Mouse (Mus musculus) limb, embryonic 10.5 days (tissue): ENCODE data around the gene Olfr1312. TPM values are rescaled to one million over a fixed set of nuclear protein-coding genes. Genes with fewer than 3 reads are reported as not detected.
"Not testable (repeated sequence)": the region's sequence is repeated elsewhere in the genome, so short reads cannot be mapped to it uniquely, and the experiment has no call there.

Experiments used
- DNase-seq: peaks from one replicate; pipeline ENCODE4 v3.0.0-alpha.2; 2017; ENCODE audit warnings: low spot score
- H3K27ac ChIP-seq: fragments of 300-500 bp; sonication (generic); 2 replicates; pipeline ENCODE4 v1.5.1; 2016; ENCODE audit warnings: mild to moderate bottlenecking
- H3K27me3 ChIP-seq: fragments of 300-500 bp; sonication (generic); 2 replicates; pipeline ENCODE4 v1.6.1; 2016; ENCODE audit warnings: low read depth, mild to moderate bottlenecking; ENCODE audit not compliant: poor library complexity, severe bottlenecking
- H3K36me3 ChIP-seq: fragments of 300-500 bp; sonication (generic); 2 replicates; pipeline ENCODE4 v1.6.1; 2016; ENCODE audit warnings: mild to moderate bottlenecking, moderate library complexity
- H3K4me1 ChIP-seq: fragments of 300-500 bp; sonication (generic); 2 replicates; pipeline ENCODE4 v1.6.1; 2016
- H3K4me3 ChIP-seq: fragments of 300-500 bp; sonication (generic); 2 replicates; pipeline ENCODE4 v1.5.1; 2016; ENCODE audit warnings: mild to moderate bottlenecking, moderate library complexity
- H3K9me3 ChIP-seq: fragments of 300-500 bp; sonication (generic); replicated peaks from 2 replicates; pipeline ENCODE4 v1.6.1; 2016; ENCODE audit warnings: mild to moderate bottlenecking
- WGBS: fragments of 180-500 bp; shearing (Covaris S2); methylation state at CpG from one replicate; pipeline ENCODE4 v1.1.7; 2016; 5-methylcytosine and 5-hydroxymethylcytosine counted together
- polyA plus RNA-seq: library from polyadenylated mRNA; unstranded; fragments of >200 nt; fragmentation: Nextera tagmentation; extraction: Ambion mirVana; gene quantifications from 2 replicates; pipeline ENCODE4 v1.2.1, GENCODE M21; 2016

The Olfr1312 gene
- not detected in 2 replicates for polyA plus RNA-seq

DNA sequence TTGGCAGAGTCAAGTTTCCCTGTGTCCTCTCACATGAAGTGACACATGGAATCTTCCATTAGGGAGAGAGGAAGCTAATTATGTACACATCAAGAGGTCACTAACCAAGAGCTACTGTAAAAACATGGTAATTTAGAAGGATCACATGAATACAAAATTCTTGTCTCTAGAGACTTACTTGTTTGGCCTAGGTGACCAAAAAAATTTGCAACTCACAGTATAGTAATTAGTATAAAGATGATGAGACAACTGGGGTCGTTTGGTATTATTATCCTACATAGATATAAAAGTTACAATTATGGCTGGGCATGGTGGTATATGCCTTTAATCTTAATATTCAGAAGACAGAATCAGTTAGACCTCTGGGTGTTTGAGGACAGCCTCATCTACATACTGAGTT is at the start of gene Olfr1312:
Gene Olfr1312, minus strand, starts transcription at position 101 of the 400 bp plus-strand sequence.
- Histone ChIP-seq H3K9me3 (no peaks in the 10 kb centered on the region), H3K4me1 (no peaks in the 10 kb centered on the region), H3K27me3 (no peaks in the 10 kb centered on the region), H3K27ac (no peak within 1 kb of the TSS), H3K4me3 (no peak within 1 kb of the TSS), H3K36me3 (no peaks in the 10 kb centered on the region)
- WGBS = 49% methylated on average over 1 of the region's 1 CpGs
- DNase-seq = no peak

DNA sequence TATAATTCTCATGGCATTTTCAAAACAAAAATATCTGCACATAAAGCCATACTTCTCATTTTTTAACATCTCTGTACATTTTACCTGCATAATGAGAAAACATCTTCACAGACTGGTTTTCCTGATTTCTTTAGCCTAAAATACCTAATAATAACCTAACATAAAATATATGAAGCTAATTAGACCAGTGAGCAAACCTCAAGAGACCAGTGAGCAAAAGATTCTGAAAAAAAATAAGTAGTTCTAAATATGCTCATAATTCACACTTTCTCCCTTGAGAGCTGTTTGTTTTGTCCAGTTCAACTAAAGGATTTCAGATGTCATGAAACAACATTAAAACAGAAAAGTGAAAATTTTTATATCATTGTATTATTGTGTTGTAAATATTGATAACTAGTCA is 46.6 kb upstream of the Olfr1312 start, which contains the start of gene Olfr1314:
Gene Olfr1314, minus strand, starts transcription at position 101 of the 400 bp plus-strand sequence.
- no peak within 1 kb of the TSS for H3K27ac ChIP-seq
- DNase-seq = no peak

DNA sequence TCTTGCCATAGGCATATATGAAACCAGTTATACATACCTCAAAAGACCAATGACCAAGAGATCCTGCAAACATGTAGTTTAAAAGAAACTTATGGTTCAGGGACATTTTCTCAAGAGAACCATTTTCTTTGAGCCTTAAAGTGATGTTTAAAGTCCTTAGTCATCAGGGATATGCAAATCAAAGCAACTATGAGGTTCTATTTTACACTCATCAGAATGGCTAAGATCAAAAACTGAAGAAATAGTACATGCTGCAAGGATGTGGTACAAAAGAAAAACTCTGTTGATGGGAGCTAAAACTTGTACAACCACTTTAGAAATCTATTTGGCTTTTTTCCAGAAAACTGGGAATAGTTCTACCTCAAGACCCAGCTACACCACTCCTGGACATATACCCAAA is 27.7 kb upstream of the Olfr1312 start, which contains the start of gene Olfr1313:
Gene Olfr1313, minus strand, starts transcription at position 101 of the 400 bp plus-strand sequence.
- Histone ChIP-seq H3K9me3 (no peaks in the 10 kb centered on the region), H3K27me3 (no peaks in the 10 kb centered on the region), H3K4me3 (no peak within 1 kb of the TSS), H3K36me3 (no peaks in the 10 kb centered on the region), H3K27ac (no peak within 1 kb of the TSS), H3K4me1 (no peaks in the 10 kb centered on the region)
- DNase-seq = no peak

More for the DNA sequence above, 46.6 kb upstream of the Olfr1312 start, which contains the start of gene Olfr1314:
- H3K4me3 ChIP-seq = no peak within 1 kb of the TSS
- H3K27me3 ChIP-seq = no peaks in the 10 kb centered on the region
- no peaks in the 10 kb centered on the region for H3K9me3 ChIP-seq
- H3K4me1 ChIP-seq = no peaks in the 10 kb centered on the region
- no peaks in the 10 kb centered on the region for H3K36me3 ChIP-seq

DNA sequence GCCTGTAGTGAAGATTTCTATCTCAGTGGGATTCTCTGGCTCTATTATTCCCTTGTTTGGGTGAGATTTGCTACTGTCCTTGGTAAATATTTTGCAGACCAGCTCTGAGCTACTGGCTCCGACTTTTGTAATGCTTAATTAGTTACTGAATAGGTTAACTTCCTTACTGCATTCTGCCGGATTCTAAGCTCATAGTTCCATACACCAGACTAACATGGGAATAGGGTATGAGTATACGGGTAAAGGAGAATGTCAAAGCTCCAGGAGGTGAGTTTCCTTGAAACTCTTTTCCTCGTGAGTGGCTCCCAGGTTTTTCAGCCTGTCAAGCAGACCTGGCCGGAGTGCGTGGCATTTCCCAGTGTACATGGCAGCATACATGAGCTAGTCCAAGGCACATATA is 23.1 kb downstream of the Olfr1312 start:
- H3K9me3 ChIP-seq, H3K27ac ChIP-seq, H3K4me1 ChIP-seq, DNase-seq, H3K27me3 ChIP-seq, H3K4me3 ChIP-seq, H3K36me3 ChIP-seq: not testable (repeated sequence)
- WGBS = 47% methylated on average over 6 of the region's 6 CpGs

DNA sequence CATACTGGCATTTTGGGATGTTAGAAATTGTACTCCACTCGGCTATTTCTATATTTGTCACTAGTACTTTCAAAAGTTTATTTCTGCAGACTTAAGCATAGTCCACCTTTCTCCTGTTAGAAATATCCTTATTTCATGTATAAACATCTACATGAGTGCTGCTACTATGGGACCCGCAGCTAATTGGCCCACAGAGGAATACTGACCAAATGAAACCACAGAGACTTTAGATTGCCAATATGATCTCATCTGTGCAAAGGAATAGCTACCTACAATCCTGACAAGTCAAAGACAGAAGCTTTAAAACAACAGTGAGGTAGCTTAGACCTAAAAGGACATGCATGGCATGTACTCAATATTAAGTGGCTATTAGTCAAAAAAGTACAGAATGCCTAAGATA is 25.7 kb downstream of the Olfr1312 start, which contains the start of gene Olfr1311:
Gene Olfr1311, minus strand, starts transcription at position 101 of the 400 bp plus-strand sequence.
- Histone ChIP-seq H3K9me3 (no peaks in the 10 kb centered on the region), H3K4me3 (no peak within 1 kb of the TSS), H3K36me3 (no peaks in the 10 kb centered on the region), H3K27ac (no peak within 1 kb of the TSS), H3K27me3 (no peaks in the 10 kb centered on the region), H3K4me1 (no peaks in the 10 kb centered on the region)
- WGBS = 95% methylated on average over 2 of the region's 2 CpGs
- DNase-seq = no peak

DNA sequence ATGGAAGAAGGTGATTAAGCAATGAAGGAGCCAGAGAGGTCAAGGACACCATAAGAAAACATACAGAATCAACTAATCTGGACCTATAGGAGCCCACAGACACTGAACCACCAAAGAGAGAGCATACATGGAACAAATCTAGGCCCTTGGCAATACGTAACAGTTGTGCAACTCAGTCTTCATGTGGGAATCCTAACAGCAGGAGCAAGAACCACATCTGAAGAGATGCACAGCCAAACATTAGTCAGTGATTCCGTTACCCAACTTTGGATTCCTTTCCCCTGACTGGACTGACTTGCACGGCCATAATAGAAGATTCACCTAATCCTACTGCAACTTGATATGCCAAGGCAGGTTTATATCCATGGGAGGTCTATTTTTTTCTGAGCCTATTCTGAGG is 35.1 kb downstream of the Olfr1312 start:
- Histone ChIP-seq H3K9me3 (no peaks in the 10 kb centered on the region), H3K4me3 (no peak overlapping the region), H3K36me3 (no peaks in the 10 kb centered on the region), H3K4me1 (no peaks in the 10 kb centered on the region), H3K27me3 (no peaks in the 10 kb centered on the region), H3K27ac (no peak overlapping the region)
- no peak for DNase-seq
- WGBS = 87% methylated on average over 3 of the region's 3 CpGs

DNA sequence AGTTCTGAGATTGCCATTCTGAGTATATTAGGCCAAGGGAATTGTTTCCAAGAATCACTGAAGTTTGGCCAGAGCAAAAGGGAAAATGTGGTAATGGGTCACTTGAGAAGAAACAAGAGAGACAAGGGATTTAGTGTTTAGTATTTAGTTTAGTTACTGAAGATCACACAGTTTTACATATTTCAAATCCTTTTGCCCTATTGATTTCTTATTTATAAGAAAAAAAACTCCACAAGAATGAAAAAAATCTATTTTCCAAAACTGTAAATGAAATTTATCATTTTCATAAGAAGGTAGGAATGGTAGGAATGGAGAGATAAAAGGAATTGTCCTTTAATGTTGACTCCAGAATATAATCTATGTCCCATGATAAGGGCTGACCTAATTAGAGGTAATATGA is 37.4 kb downstream of the Olfr1312 start, which contains the start of gene Olfr1310:
Gene Olfr1310, minus strand, starts transcription at position 101 of the 400 bp plus-strand sequence.
- DNase-seq = no peak
- H3K36me3 ChIP-seq = no peaks in the 10 kb centered on the region
- H3K4me3 ChIP-seq = no peak within 1 kb of the TSS
- H3K27me3 ChIP-seq = no peaks in the 10 kb centered on the region
- no peaks in the 10 kb centered on the region for H3K9me3 ChIP-seq
- no peak within 1 kb of the TSS for H3K27ac ChIP-seq
- no peaks in the 10 kb centered on the region for H3K4me1 ChIP-seq

DNA sequence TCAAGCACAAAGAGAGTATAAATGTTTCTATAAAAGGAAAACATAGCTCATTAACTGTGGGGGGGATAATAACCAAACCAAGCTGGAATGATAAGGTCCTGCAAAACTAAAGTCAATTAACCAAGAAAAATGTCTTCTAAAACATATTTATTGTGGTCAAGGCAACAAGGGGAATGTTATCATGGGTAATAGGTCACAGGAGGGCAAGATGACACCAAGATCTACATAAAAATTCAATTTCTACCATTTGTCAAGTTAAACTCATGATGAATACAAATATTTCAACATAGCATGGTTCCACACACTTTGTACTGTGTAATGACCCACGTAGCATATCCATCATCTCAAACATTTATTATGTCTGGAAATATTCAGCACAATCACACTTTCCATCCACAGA is 59.9 kb downstream of the Olfr1312 start, which contains the start of gene Olfr1309:
Gene Olfr1309, minus strand, starts transcription at position 101 of the 400 bp plus-strand sequence.
- Histone ChIP-seq H3K27ac (no peak within 1 kb of the TSS), H3K27me3 (no peaks in the 10 kb centered on the region), H3K36me3 (no peaks in the 10 kb centered on the region), H3K4me3 (no peak within 1 kb of the TSS), H3K4me1 (no peaks in the 10 kb centered on the region), H3K9me3 (no peaks in the 10 kb centered on the region)
- WGBS = 90% methylated on average over 1 of the region's 1 CpGs
- no peak for DNase-seq

Other genes starting within 250 kb of the Olfr1312 start
- gene Olfr1303, start 229.9 kb downstream of the Olfr1312 start, polyA plus RNA-seq = not detected in 2 replicates
- not detected in 2 replicates for gene Olfr1305, start 173.1 kb downstream of the Olfr1312 start, polyA plus RNA-seq
- gene Olfr1306, start 134.0 kb downstream of the Olfr1312 start, polyA plus RNA-seq = not detected in 2 replicates
- gene Olfr1307, start 100.8 kb downstream of the Olfr1312 start, polyA plus RNA-seq = not detected in 2 replicates
- gene Olfr1308, start 85.3 kb downstream of the Olfr1312 start, polyA plus RNA-seq = not detected in 2 replicates
- not detected in 2 replicates for gene Olfr1309, start 60.0 kb downstream of the Olfr1312 start, polyA plus RNA-seq
- gene Olfr1310, start 37.5 kb downstream of the Olfr1312 start, polyA plus RNA-seq = not detected in 2 replicates
- not detected in 2 replicates for gene Olfr1311, start 25.8 kb downstream of the Olfr1312 start, polyA plus RNA-seq
- not detected in 2 replicates for gene Olfr1313, start 27.6 kb upstream of the Olfr1312 start, polyA plus RNA-seq
- not detected in 2 replicates for gene Olfr1314, start 46.5 kb upstream of the Olfr1312 start, polyA plus RNA-seq
- gene Olfr1315-ps1, start 65.2 kb upstream of the Olfr1312 start, polyA plus RNA-seq = not detected in 2 replicates
- gene Olfr1316, start 84.7 kb upstream of the Olfr1312 start, polyA plus RNA-seq = not detected in 2 replicates
- gene Olfr1317, start 90.1 kb upstream of the Olfr1312 start, polyA plus RNA-seq = not detected in 2 replicates
- not detected in 2 replicates for gene Olfr1318, start 104.0 kb upstream of the Olfr1312 start, polyA plus RNA-seq
- 15.0 and 18.0 TPM in 2 replicates for gene Lpcat4, start 189.2 kb upstream of the Olfr1312 start, polyA plus RNA-seq
- 0.04 and 0.10 TPM in 2 replicates for gene Nutm1, start 209.1 kb upstream of the Olfr1312 start, polyA plus RNA-seq
- 188 and 253 TPM in 2 replicates for gene Nop10, start 211.7 kb upstream of the Olfr1312 start, polyA plus RNA-seq
- gene Slc12a6, start 215.6 kb upstream of the Olfr1312 start, polyA plus RNA-seq = 5.0 and 7.4 TPM in 2 replicates
- not detected in 2 replicates for gene Gm21985, start 216.1 kb upstream of the Olfr1312 start, polyA plus RNA-seq